Mouse (Mus musculus): Measurements from ENCODE around the gene Cenpi. TPM values are rescaled to one million over a fixed set of nuclear protein-coding genes. Genes with fewer than 3 reads are reported as not detected.
"Not testable (repeated sequence)": the region's sequence is repeated elsewhere in the genome, so short reads cannot be mapped to it uniquely, and the experiment has no call there.

The Cenpi gene
- polyA plus RNA-seq, 1 experiment from 2014 or later: 26.2 TPM

- Histone ChIP-seq H3K4me2 (peak overlapping the region; percentile 52), H3K9me3 (no peaks in the 10 kb centered on the region), H3K4me1 (0 out of 2 replicates have a peak, but pooled peaks cover 3% of the 10 kb centered on the region), H3K9ac (0 out of 2 replicates have a peak overlapping the region, but pooled peaks have one; percentile 63), H3K36me3 (replicated peaks) (no peaks in the 10 kb centered on the region), H3K27me3 (peaks cover 17% of the 10 kb centered on the region), H3K4me3 (replicated peaks) (peak overlapping the region; percentile 48), H3K27ac (no peak overlapping the region)
- 35% methylated on average over 4 of the region's 4 CpGs for WGBS
- no peak for ATAC-seq (ENCODE audit: low FRiP score)
Measured at GRCm38 (mm10) chrX:134297195-134297594, 10.7 kb upstream of the Cenpi start.

- 40% methylated on average over 5 of the region's 5 CpGs for WGBS
- Histone ChIP-seq H3K9me3 (no peaks in the 10 kb centered on the region), H3K36me3 (replicated peaks) (peaks cover 6% of the 10 kb centered on the region; the same call in 1 of the 2 replicates), H3K4me2 (no peak overlapping the region), H3K27ac (no peak overlapping the region), H3K4me3 (replicated peaks) (no peak overlapping the region), H3K4me1 (0 out of 2 replicates have a peak, but pooled peaks cover 3% of the 10 kb centered on the region), H3K9ac (no peak overlapping the region), H3K27me3 (0 out of 2 replicates have a peak, but pooled peaks cover 7% of the 10 kb centered on the region)
- ATAC-seq (ENCODE audit: low FRiP score): no peak
Measured at GRCm38 (mm10) chrX:134300219-134300618, 7.7 kb upstream of the Cenpi start.

GRCm38 (mm10) chrX:134303287-134303686 is 4.6 kb upstream of the Cenpi start:
- H3K9ac ChIP-seq: no peak overlapping the region
- no peak for ATAC-seq (ENCODE audit: low FRiP score)
- no peaks in the 10 kb centered on the region for H3K27me3 ChIP-seq
- no peaks in the 10 kb centered on the region for H3K9me3 ChIP-seq
- no peak overlapping the region for H3K4me3 ChIP-seq (replicated peaks)
- no peak overlapping the region for H3K27ac ChIP-seq
- no peak overlapping the region for H3K4me2 ChIP-seq
- 0 out of 2 replicates have a peak, but pooled peaks cover 3% of the 10 kb centered on the region for H3K4me1 ChIP-seq
- H3K36me3 ChIP-seq (replicated peaks): peaks cover 6% of the 10 kb centered on the region; the same call in 1 of the 2 replicates
- WGBS: 95% methylated on average over 1 of the region's 1 CpGs

GRCm38 (mm10) chrX:134308275-134308634 is 371 bp downstream of the Cenpi start:
- H3K9ac ChIP-seq: peak overlapping the region; percentile 42; the same call in 1 of the 2 replicates
- peak overlapping the region; percentile 43 for H3K4me3 ChIP-seq (replicated peaks)
- H3K9me3 ChIP-seq: no peaks in the 10 kb centered on the region
- ATAC-seq (ENCODE audit: low FRiP score): peak; percentile 45
- H3K36me3 ChIP-seq (replicated peaks): peaks cover 9% of the 10 kb centered on the region; the same call in 1 of the 2 replicates
- no peak overlapping the region for H3K27ac ChIP-seq
- 30% methylated on average over 9 of the region's 9 CpGs for whole genome bisulfite sequencing
- H3K27me3 ChIP-seq: no peaks in the 10 kb centered on the region
- peaks cover 4% of the 10 kb centered on the region; the same call in 1 of the 2 replicates for H3K4me1 ChIP-seq
- peak overlapping the region; percentile 46 for H3K4me2 ChIP-seq

- ATAC-seq (ENCODE audit: low FRiP score); H3K27me3 ChIP-seq; H3K9ac ChIP-seq; H3K4me1 ChIP-seq; H3K27ac ChIP-seq; H3K4me2 ChIP-seq; H3K36me3 ChIP-seq (replicated peaks); H3K4me3 ChIP-seq (replicated peaks); H3K9me3 ChIP-seq: not testable (repeated sequence)
- WGBS: 96% methylated on average over 7 of the region's 7 CpGs
Measured at GRCm38 (mm10) chrX:134311193-134311592, 3.3 kb downstream of the Cenpi start.

GRCm38 (mm10) chrX:134319153-134319932 is 11.5 kb downstream of the Cenpi start:
- Histone ChIP-seq H3K4me3 (replicated peaks) (no peak overlapping the region), H3K4me1 (no peaks in the 10 kb centered on the region), H3K36me3 (replicated peaks) (peaks cover 2% of the 10 kb centered on the region; the same call in 1 of the 2 replicates), H3K4me2 (no peak overlapping the region), H3K9ac (no peak overlapping the region), H3K27ac (no peak overlapping the region), H3K27me3 (no peaks in the 10 kb centered on the region), H3K9me3 (no peaks in the 10 kb centered on the region)
- ATAC-seq (ENCODE audit: low FRiP score): no peak
- WGBS: 87% methylated on average over 2 of the region's 2 CpGs

GRCm38 (mm10) chrX:134333280-134333679 is 25.4 kb downstream of the Cenpi start:
- Histone ChIP-seq H3K4me2 (no peak overlapping the region), H3K4me1 (no peaks in the 10 kb centered on the region), H3K9me3 (no peaks in the 10 kb centered on the region), H3K27me3 (no peaks in the 10 kb centered on the region), H3K4me3 (replicated peaks) (no peak overlapping the region), H3K36me3 (replicated peaks) (peaks cover 8% of the 10 kb centered on the region), H3K9ac (no peak overlapping the region), H3K27ac (no peak overlapping the region)
- no peak for ATAC-seq (ENCODE audit: low FRiP score)
- 90% methylated on average over 2 of the region's 2 CpGs for WGBS

- Histone ChIP-seq H3K9me3 (no peaks in the 10 kb centered on the region), H3K36me3 (replicated peaks) (peaks cover 13% of the 10 kb centered on the region), H3K27ac (no peak overlapping the region), H3K4me2 (no peak overlapping the region), H3K27me3 (peaks cover 3% of the 10 kb centered on the region; the same call in 1 of the 2 replicates), H3K4me1 (no peaks in the 10 kb centered on the region), H3K9ac (no peak overlapping the region), H3K4me3 (replicated peaks) (no peak overlapping the region)
- ATAC-seq (ENCODE audit: low FRiP score): no peak
- WGBS: 81% methylated on average over 2 of the region's 2 CpGs
Measured at GRCm38 (mm10) chrX:134342735-134343134, 34.9 kb downstream of the Cenpi start.

GRCm38 (mm10) chrX:134350205-134350604 is 42.3 kb downstream of the Cenpi start:
- 95% methylated on average over 6 of the region's 6 CpGs for WGBS
- ATAC-seq (ENCODE audit: low FRiP score): no peak

GRCm38 (mm10) chrX:134353848-134354247 is 46.0 kb downstream of the Cenpi start:
- Histone ChIP-seq H3K4me2 (no peak overlapping the region), H3K27ac (no peak overlapping the region), H3K27me3 (no peaks in the 10 kb centered on the region), H3K9ac (no peak overlapping the region), H3K4me3 (replicated peaks) (no peak overlapping the region), H3K36me3 (replicated peaks) (no peaks in the 10 kb centered on the region), H3K9me3 (no peaks in the 10 kb centered on the region), H3K4me1 (no peaks in the 10 kb centered on the region)
- ATAC-seq (ENCODE audit: low FRiP score): no peak

More at GRCm38 (mm10) chrX:134350205-134350604, 42.3 kb downstream of the Cenpi start:
- H3K9me3 ChIP-seq: no peaks in the 10 kb centered on the region
- H3K4me2 ChIP-seq: no peak overlapping the region
- no peak overlapping the region for H3K4me3 ChIP-seq (replicated peaks)
- H3K27me3 ChIP-seq: no peaks in the 10 kb centered on the region
- H3K9ac ChIP-seq: no peak overlapping the region
- H3K4me1 ChIP-seq: no peaks in the 10 kb centered on the region
- H3K36me3 ChIP-seq (replicated peaks): no peaks in the 10 kb centered on the region; the same call in 1 of the 2 replicates
- H3K27ac ChIP-seq: no peak overlapping the region

- H3K36me3 ChIP-seq (replicated peaks): no peaks in the 10 kb centered on the region
- ATAC-seq (ENCODE audit: low FRiP score): no peak
Measured at GRCm38 (mm10) chrX:134359336-134359735, 51.5 kb downstream of the Cenpi start.

GRCm38 (mm10) chrX:134362156-134362555 is 54.3 kb downstream of the Cenpi start:
- no peaks in the 10 kb centered on the region for H3K4me1 ChIP-seq
- no peaks in the 10 kb centered on the region for H3K27me3 ChIP-seq
- no peak for ATAC-seq (ENCODE audit: low FRiP score)
- H3K36me3 ChIP-seq (replicated peaks): no peaks in the 10 kb centered on the region
- no peak overlapping the region for H3K4me2 ChIP-seq
- H3K9me3 ChIP-seq: no peaks in the 10 kb centered on the region
- WGBS: 93% methylated on average over 4 of the region's 4 CpGs
- no peak overlapping the region for H3K4me3 ChIP-seq (replicated peaks)
- H3K9ac ChIP-seq: no peak overlapping the region
- H3K27ac ChIP-seq: no peak overlapping the region

More at GRCm38 (mm10) chrX:134359336-134359735, 51.5 kb downstream of the Cenpi start:
- H3K4me1 ChIP-seq: no peaks in the 10 kb centered on the region
- H3K4me2 ChIP-seq: no peak overlapping the region
- no peaks in the 10 kb centered on the region for H3K27me3 ChIP-seq
- 79% methylated on average over 4 of the region's 4 CpGs for WGBS
- H3K9me3 ChIP-seq: no peaks in the 10 kb centered on the region
- H3K4me3 ChIP-seq (replicated peaks): no peak overlapping the region
- H3K9ac ChIP-seq: no peak overlapping the region
- no peak overlapping the region for H3K27ac ChIP-seq

- no peak for ATAC-seq (ENCODE audit: low FRiP score)
- Histone ChIP-seq H3K27ac (no peak overlapping the region), H3K9ac (no peak overlapping the region), H3K4me3 (replicated peaks) (no peak overlapping the region), H3K4me2 (no peak overlapping the region), H3K4me1 (no peaks in the 10 kb centered on the region), H3K27me3 (no peaks in the 10 kb centered on the region), H3K9me3 (no peaks in the 10 kb centered on the region), H3K36me3 (replicated peaks) (no peaks in the 10 kb centered on the region)
- 82% methylated on average over 1 of the region's 1 CpGs for WGBS
Measured at GRCm38 (mm10) chrX:134365421-134365820, 57.5 kb downstream of the Cenpi start.
